Mouse (Mus musculus): ENCODE data around the gene Suclg1. TPM values are rescaled to one million over a fixed set of nuclear protein-coding genes. Genes with fewer than 3 reads are reported as not detected.

Suclg1 gene
- total RNA-seq (2021) = 100 to 1,000 TPM; 138 to 139 TPM

- peak; percentile 75 to 79 for DNase-seq (ENCODE audit: extremely low spot score in 1 of 2, low spot score in 1 of 2)
Observed at GRCm38 (mm10) chr6:73248237-73249048, at the start of gene Suclg1. Suclg1 (plus strand) TSS chr6:73248382.

DNA sequence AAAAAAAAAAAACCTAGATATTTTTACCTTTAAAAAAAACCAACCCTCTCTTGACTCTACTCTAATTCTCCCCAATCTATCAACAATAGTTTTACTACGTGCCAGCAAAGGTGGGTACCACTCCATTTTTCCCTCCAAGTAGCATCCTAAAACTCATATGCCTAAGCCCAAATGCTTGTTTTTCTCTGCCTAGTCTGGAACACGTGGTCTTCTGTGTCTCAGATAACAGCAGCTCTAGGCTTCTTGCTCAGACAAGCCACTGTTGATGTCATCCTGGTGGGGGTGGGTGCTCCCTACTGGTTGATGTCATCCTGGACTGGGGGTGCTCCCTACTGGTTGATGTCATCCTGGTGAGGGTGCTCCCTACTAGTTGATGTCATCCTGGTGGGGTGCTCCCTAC, 44.5 kb upstream of the Suclg1 start:
- DNase-seq (ENCODE audit: extremely low spot score in 1 of 2, low spot score in 1 of 2) = no peak

DNA sequence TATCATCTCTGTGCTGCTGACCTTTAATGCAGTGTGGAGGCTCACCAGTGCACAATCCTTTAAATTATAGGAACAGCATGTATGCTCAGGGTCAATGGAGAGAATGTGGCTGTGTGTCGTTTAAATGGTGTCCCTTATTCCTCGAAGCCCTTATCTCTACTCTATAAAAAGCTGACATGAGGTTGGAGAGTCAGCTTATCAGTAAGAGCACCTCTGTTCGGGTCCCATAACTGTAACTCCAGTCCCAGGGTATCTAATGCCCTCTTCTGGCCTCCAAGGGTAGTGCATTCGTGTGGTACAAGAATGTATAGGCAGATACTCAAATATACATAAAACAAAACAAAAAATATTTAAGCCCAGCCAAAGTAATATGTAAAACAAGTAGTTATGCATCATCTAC, 43.2 kb upstream of the Suclg1 start:
- peak in 1 of 2 experiments; percentile 12 for DNase-seq (ENCODE audit: extremely low spot score in 1 of 2, low spot score in 1 of 2)

DNA sequence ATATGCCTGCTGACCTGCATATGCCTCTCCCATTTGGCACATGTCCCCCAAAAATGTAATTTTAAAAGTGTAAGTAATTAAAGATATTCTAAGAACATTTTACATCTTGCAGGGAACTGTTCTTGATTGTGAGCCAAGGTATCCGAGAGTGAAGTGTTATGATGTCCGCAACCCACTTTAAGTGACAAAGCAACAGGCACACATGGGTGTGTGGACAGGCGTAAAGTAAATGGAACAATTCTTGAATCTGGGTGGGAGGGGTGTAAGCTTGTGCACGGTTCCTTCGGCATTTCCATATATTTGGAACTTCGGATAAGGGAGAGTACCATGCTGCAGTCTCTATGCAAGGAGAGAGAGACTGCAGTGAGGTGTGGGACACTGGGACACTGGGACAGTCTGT, 38.6 kb upstream of the Suclg1 start:
- DNase-seq (ENCODE audit: extremely low spot score in 1 of 2, low spot score in 1 of 2) = no peak

DNA sequence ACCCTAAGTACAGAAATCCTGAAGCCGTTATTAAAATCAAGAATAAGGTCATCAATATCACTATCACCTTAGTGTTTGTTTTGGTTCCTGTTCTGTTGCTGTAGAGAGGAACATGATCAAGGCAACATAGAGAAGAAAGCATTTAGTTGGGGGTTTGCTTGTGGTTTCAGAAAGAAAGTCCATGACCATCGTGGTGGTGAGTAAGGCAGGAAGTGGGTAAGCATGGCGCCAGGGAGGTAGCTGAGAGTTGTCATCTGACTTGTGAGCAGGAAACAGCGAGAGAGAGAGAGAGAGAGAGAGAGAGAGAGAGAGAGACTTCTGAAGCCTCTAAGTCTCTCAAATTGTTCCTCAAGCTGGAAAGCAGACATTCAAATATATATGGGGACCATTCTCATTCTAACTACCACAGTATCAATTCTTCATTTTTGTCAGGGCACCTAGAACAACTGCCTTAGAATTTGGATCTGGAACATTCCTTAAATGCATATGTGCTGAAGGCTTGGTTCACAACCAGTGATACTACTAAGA, 37.7 kb upstream of the Suclg1 start:
- DNase-seq (ENCODE audit: extremely low spot score in 1 of 2, low spot score in 1 of 2) = no peak

DNA sequence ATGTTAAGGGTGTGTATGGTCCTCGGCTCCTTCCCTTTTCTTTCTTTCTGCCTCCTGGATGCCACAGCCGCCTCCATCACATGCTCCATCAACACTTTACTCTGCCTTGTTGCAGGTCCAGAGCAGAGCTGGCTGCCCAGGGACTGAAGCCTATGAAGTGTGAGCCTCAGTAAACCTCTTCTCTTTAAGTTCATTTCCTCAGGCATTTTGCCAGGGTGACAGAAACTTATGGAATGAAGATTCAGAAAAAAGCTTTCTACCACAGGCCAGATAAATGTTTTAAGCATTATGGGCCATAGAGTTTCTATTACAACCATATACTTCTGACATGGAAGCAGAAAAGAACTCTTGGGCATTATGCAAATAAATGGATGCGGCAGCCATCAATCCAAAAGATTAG, 37.1 kb upstream of the Suclg1 start:
- DNase-seq (ENCODE audit: extremely low spot score in 1 of 2, low spot score in 1 of 2) = no peak

- no peak for DNase-seq (ENCODE audit: extremely low spot score in 1 of 2, low spot score in 1 of 2)
Observed at GRCm38 (mm10) chr6:73211602-73212001, 36.6 kb upstream of the Suclg1 start.

DNA sequence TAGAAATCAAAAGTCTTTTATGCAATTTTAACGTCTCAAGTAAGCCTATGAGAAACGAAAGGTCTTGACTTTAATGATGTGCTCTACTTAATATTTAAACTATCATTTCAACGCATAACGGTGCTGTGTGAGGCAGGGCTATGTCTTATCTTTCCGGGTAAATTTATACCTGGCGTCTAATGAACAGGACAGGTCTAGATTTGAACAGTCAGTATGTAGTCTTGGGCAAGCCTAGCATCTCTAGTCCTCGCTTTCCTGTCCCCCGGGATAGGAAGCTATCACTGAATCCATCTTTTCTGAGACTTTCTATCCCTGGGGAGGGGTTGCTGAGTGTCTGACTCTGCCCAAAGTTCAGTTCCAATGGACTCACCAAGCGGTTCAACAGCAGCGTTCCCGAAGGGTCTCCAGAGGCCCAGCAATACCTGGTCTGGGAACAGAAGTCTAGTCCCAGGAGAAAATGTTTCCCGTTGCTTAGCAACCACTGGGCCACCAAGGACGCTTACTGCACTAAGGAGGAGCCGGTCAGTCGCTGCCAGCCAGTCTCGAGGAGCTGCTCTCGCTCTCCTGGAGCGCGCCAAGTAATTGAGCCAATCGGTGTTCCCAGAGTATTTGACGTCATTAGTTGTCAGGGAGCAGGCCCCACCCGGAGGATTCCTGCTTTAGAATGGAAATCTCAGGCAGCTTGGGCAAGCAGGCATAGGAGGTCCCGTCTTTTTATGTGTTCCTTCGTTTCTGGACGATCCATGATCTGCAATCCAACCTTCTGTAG, 26.8 kb upstream of the Suclg1 start, which contains the start of gene Dnah6:
Gene Dnah6 (minus strand): TSS at position 463 of the 769 bp plus-strand sequence.
- peak; percentile 63 to 64 for DNase-seq (ENCODE audit: extremely low spot score in 1 of 2, low spot score in 1 of 2)

- DNase-seq (ENCODE audit: extremely low spot score in 1 of 2, low spot score in 1 of 2) = peak in 1 of 2 experiments; percentile 14
Observed at GRCm38 (mm10) chr6:73221958-73222735, 26.0 kb upstream of the Suclg1 start.

- peak in 1 of 2 experiments; percentile 46 for DNase-seq (ENCODE audit: extremely low spot score in 1 of 2, low spot score in 1 of 2)
Observed at GRCm38 (mm10) chr6:73222841-73223526, 25.2 kb upstream of the Suclg1 start.

DNA sequence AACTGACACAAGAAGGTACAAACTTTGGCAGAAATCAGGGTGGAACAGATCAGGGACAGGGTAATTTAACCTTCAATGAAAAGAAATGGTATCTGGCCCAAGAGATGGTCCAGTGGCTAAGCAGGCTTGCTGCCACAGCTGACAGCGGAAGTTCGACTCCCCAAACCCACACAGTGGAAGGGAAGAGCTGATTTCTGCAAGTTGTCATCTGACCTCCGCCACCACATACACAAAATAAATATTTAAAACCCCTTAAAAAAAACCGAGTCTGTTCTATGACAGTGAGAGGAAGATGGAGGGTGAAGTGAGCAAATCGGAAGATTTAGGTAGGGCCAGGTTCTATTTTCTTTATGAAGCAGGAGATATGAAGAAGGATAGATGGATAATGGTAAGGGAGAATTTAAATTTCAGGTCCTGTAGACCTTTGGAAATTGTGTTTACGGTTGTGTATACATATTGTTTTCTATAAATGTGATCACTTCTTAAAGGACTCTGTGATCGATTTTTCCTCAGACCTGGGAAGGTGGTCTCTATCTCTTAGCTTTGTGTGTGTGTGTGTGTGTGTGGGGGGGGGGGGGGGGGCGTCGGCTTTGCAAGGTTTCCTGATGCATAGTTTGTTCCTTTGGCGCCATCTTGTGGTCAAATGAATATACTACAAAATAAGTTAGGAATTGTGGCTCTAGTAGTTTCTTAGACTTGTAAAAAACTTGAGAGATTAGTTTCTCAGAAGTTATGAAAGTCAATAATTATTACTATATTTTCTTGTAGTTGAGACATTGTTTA, 20.6 kb upstream of the Suclg1 start:
- DNase-seq (ENCODE audit: extremely low spot score in 1 of 2, low spot score in 1 of 2) = no peak

DNA sequence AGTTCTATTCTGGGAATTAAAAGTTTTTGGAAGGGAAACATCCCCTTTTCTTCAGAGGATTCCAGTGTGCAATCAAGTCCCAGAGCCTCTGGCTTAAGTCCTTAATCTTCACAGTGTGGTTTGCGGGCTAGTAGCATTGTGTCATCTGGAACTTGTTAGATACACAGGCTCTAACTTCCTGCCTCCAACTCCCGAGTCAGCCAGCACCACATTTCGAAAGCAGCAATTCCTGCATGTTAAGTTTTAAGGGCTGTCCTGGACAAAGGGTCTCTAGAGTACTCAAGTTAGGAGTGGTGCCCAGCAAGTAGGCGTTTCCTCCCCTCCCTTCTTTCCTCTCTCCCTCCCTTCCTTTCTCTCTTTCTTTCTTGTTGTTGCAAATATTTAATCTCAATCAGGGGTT, 19.8 kb upstream of the Suclg1 start:
- DNase-seq (ENCODE audit: extremely low spot score in 1 of 2, low spot score in 1 of 2) = no peak

DNA sequence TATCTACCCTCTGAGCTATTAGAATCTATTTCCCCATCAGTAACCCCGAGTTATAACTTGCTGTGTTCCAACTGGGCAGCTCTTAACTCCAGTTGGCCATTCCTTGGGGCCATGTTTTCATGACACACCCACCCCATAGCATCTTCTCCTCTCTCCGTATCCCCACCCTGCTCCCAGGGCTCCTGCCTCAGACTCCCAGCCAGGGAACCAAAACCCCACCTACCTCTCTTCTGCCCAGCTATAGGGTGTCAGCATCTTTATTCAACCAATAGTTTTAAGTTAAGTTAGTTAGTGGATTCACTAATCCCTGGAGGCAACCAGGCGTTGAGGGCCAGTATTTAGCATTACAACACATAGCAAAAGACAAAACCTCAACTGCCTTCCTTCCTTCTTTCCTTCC, 19.3 kb upstream of the Suclg1 start:
- no peak for DNase-seq (ENCODE audit: extremely low spot score in 1 of 2, low spot score in 1 of 2)

DNA sequence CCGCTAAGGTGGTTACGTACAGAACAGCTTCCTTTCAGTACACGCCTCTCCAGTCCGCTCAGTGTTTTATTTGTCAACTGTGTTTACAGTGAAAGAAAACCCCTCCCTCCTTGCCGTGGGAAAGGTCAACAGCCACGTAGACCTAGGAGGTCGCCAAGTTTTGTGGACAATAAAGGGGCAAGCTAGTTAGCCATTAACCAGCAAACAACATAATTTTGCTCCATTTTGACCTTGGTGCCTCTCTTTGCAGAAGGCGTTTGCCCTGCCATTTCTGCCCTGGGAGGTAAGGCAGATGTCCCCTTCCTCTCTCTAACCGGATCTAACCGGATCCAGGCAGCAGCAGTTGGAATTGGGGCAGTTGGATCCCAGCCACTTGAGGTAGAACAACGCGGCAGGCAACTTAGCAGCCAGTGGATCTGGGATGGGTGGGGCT, 16.0 kb upstream of the Suclg1 start:
- no peak for DNase-seq (ENCODE audit: extremely low spot score in 1 of 2, low spot score in 1 of 2)

DNA sequence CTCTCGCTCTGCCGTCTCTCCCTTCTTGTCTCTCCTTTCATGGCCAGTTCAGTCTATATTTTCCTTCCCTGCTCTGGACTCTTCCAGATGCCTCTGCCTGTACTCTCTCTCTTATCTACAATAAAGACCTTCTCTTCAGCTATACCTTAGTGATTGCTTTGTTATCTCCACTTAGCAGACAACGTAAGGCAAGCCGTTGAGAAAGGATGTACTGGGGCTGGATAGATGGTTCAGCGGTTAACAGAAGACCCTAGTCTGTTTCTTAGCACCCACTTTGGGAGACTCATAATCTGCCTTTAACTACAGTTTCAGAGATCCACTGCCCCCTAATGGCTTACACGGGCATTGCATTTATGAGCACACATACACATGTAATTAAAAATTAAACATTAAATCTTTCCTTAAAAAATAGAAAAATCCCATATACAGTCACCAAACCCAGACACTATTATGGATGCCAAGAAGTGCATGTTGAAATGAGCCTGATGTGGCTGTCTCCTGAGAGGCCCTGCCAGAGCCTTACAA, 14.9 kb upstream of the Suclg1 start:
- no peak for DNase-seq (ENCODE audit: extremely low spot score in 1 of 2, low spot score in 1 of 2)

GRCm38 (mm10) chr6:73234302-73234900, 13.8 kb upstream of the Suclg1 start:
- DNase-seq (ENCODE audit: extremely low spot score in 1 of 2, low spot score in 1 of 2) = no peak

GRCm38 (mm10) chr6:73235650-73236049, 12.5 kb upstream of the Suclg1 start:
- DNase-seq (ENCODE audit: extremely low spot score in 1 of 2, low spot score in 1 of 2) = no peak

DNA sequence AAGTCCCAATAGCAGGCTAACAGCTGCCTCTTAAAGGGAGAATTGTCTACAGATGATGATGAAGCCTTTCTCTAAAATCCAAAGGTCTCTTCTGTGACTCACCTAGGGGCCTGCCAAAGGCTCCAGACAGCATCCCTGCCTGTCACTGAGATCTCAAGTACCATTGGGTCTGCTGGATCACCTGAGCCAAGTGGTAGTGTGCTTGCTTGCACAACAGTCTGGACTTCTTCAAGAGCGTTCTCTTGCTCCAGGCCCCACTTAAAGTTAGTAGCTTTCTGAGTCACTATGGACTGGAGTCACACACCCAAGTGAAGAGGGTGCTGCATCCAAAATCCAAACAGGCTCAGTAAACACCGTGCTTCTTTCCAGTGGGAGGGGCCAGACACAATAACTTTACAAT, 1.4 kb upstream of the Suclg1 start:
- no peak for DNase-seq (ENCODE audit: extremely low spot score in 1 of 2, low spot score in 1 of 2)

- no peak for DNase-seq (ENCODE audit: extremely low spot score in 1 of 2, low spot score in 1 of 2)
Observed at GRCm38 (mm10) chr6:73247452-73247851, 730 bp upstream of the Suclg1 start.

Data from layer of hippocampus, postnatal 25 days (tissue).